Comparison of ENCODE assay signal across 25 mouse cellular contexts in the genomic region with DNA sequence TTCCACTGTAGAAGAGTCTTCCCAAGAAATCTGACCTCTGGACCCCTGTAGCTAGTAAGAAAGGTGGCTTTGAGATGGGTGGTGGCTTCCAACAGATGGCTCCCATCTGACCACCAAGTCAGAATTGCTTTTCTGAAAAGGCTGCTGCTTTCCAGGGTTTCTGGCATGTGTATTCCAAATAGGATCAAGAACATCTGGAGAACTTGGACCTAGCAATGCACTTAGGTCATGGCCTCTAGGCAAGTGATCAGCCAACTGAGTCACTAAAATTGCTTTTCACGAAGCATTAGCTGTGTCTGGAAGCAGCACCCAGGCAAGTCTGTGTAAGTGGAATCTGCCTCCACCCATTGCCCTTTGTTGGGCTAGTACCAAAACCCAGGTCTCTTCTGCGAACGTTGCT.
DNase-seq lines count a peak whose midpoint lies in the region; ATAC-seq and TF ChIP-seq lines count a peak whose summit lies in the region.
"Had no signal": no experiment of that assay in that cellular context is flagged by ENCODE, and none has a peak within 500 bp of the region (broad histone marks: within the 10 kb centered on the region; RNA-seq: fewer than 3 reads in every experiment).

No protein-coding gene starts in this region.

- no peaks in the 10 kb centered on the region for H3K27me3 ChIP-seq in heart, embryonic 12.5 days (replicated peaks)
- H3K27me3 ChIP-seq in lung, postnatal 0 days (replicated peaks; ENCODE audit: insufficient read depth, low read length): no peaks in the 10 kb centered on the region
- H3K27me3 ChIP-seq in intestine, embryonic 16.5 days (replicated peaks; ENCODE audit: control insufficient read depth, insufficient read depth, low read length): no peaks in the 10 kb centered on the region
- H3K27me3 ChIP-seq: embryonic facial prominence, embryonic 13.5 days; forebrain, embryonic 15.5 days; heart, embryonic 15.5 days; hindbrain, embryonic 15.5 days; intestine, embryonic 15.5 days; kidney, embryonic 15.5 days; limb, embryonic 13.5 days; liver, embryonic 13.5 days had no signal

- H3K4me1 ChIP-seq in heart, embryonic 12.5 days (replicated peaks): no peaks in the 10 kb centered on the region
- no peaks in the 10 kb centered on the region for H3K4me1 ChIP-seq in lung, postnatal 0 days (ENCODE audit: insufficient read depth, low read depth, low read length)
- no peaks in the 10 kb centered on the region for H3K4me1 ChIP-seq in intestine, embryonic 16.5 days (ENCODE audit: control insufficient read depth, insufficient read depth, low read length)
- H3K4me1 ChIP-seq: embryonic facial prominence, embryonic 13.5 days; forebrain, embryonic 15.5 days; heart, embryonic 15.5 days; hindbrain, embryonic 15.5 days; intestine, embryonic 15.5 days; limb, embryonic 13.5 days; liver, embryonic 13.5 days had no signal

- no peaks in the 10 kb centered on the region for H3K9me3 ChIP-seq in heart, embryonic 12.5 days (replicated peaks)
- no peaks in the 10 kb centered on the region for H3K9me3 ChIP-seq in lung, postnatal 0 days (ENCODE audit: low read length)
- no peaks in the 10 kb centered on the region for H3K9me3 ChIP-seq in intestine, embryonic 16.5 days (ENCODE audit: control insufficient read depth, low read length)
- H3K9me3 ChIP-seq: forebrain, embryonic 15.5 days; heart, embryonic 15.5 days; hindbrain, embryonic 15.5 days; intestine, embryonic 15.5 days; kidney, embryonic 15.5 days; limb, embryonic 13.5 days; liver, embryonic 13.5 days had no signal

- no peak for TF ChIP-seq CTCF in lung, postnatal 0 days (IDR thresholded peaks at IDR 0.05)

- no peaks in the 10 kb centered on the region for H3K36me3 ChIP-seq in heart, embryonic 12.5 days
- H3K36me3 ChIP-seq in lung, postnatal 0 days (ENCODE audit: insufficient read depth, low read length): no peaks in the 10 kb centered on the region
- H3K36me3 ChIP-seq in intestine, embryonic 16.5 days (ENCODE audit: control insufficient read depth, insufficient read depth, low read length): no peaks in the 10 kb centered on the region
- H3K36me3 ChIP-seq: embryonic facial prominence, embryonic 13.5 days; forebrain, embryonic 15.5 days; heart, embryonic 15.5 days; hindbrain, embryonic 15.5 days; intestine, embryonic 15.5 days; kidney, embryonic 15.5 days; limb, embryonic 13.5 days; liver, embryonic 13.5 days had no signal

- no peak overlapping the region for H3K9ac ChIP-seq in heart, embryonic 12.5 days
- H3K9ac ChIP-seq in lung, postnatal 0 days (replicated peaks; ENCODE audit: low read depth): no peak overlapping the region
- H3K9ac ChIP-seq in intestine, embryonic 16.5 days (ENCODE audit: low read depth, low read length): no peak overlapping the region
- H3K9ac ChIP-seq: embryonic facial prominence, embryonic 13.5 days; forebrain, embryonic 15.5 days; heart, embryonic 15.5 days; hindbrain, embryonic 15.5 days; intestine, embryonic 15.5 days; kidney, embryonic 15.5 days; limb, embryonic 13.5 days; liver, embryonic 13.5 days had no signal

- H3K4me2 ChIP-seq in heart, embryonic 12.5 days: no peak overlapping the region
- H3K4me2 ChIP-seq in lung, postnatal 0 days (replicated peaks; ENCODE audit: low read depth, low read length): no peak overlapping the region
- H3K4me2 ChIP-seq in intestine, embryonic 16.5 days (ENCODE audit: low read depth, low read length): no peak overlapping the region
- H3K4me2 ChIP-seq: embryonic facial prominence, embryonic 13.5 days; forebrain, embryonic 15.5 days; heart, embryonic 15.5 days; hindbrain, embryonic 15.5 days; intestine, embryonic 15.5 days; kidney, embryonic 15.5 days; limb, embryonic 13.5 days; liver, embryonic 13.5 days had no signal

- DNase-seq in heart, adult 11 months: peak; percentile 86
- DNase-seq in urinary bladder, postnatal 25 days (ENCODE audit: low spot score): peak; percentile 8
- DNase-seq in urinary bladder, postnatal 10 days (ENCODE audit: low spot score): no peak
- DNase-seq in lung, postnatal 0 days (ENCODE audit: low spot score): peak; percentile 6
- no peak for DNase-seq in thymus, adult 18-20 months
- DNase-seq in cerebellum, postnatal 25 days: no peak
- DNase-seq: adrenal gland, postnatal 10 days; cerebellum, adult 9-11 months; liver, embryonic 13.5 days; retina, postnatal 1 day; right cerebral cortex, postnatal 4 days; thymus, postnatal 14 days had no signal

- ATAC-seq in heart, embryonic 12.5 days (ENCODE audit: insufficient number of reproducible peaks, low FRiP score): no peak
- no peak for ATAC-seq in lung, postnatal 0 days
- ATAC-seq in intestine, embryonic 16.5 days: no peak
- ATAC-seq: activated CD4-positive, CD25-positive, alpha-beta regulatory T cell, adult 4 months; CD4-positive, CD25-positive, alpha-beta regulatory T cell, adult 4 months; forebrain, embryonic 15.5 days; intestine, embryonic 15.5 days; midbrain, embryonic 16.5 days had no signal

- WGBS in heart, embryonic 12.5 days: 85% methylated on average over 3 of the region's 3 CpGs
- WGBS in lung, postnatal 0 days: 63% methylated on average over 3 of the region's 3 CpGs
- WGBS in intestine, embryonic 16.5 days: 80% methylated on average over 3 of the region's 3 CpGs

- no peak for TF ChIP-seq EP300 in lung, postnatal 0 days (IDR thresholded peaks at IDR 0.05)

- no peak overlapping the region for H3K4me3 ChIP-seq in heart, embryonic 12.5 days
- no peak overlapping the region for H3K4me3 ChIP-seq in lung, postnatal 0 days (ENCODE audit: low read depth, low read length)
- no peak overlapping the region for H3K4me3 ChIP-seq in intestine, embryonic 16.5 days (ENCODE audit: low read length)
- H3K4me3 ChIP-seq: embryonic facial prominence, embryonic 13.5 days; forebrain, embryonic 15.5 days; heart, embryonic 15.5 days; hindbrain, embryonic 15.5 days; intestine, embryonic 15.5 days; kidney, embryonic 15.5 days; limb, embryonic 13.5 days; liver, embryonic 13.5 days had no signal

- H3K27ac ChIP-seq in heart, embryonic 12.5 days (ENCODE audit: poor library complexity, severe bottlenecking): no peak overlapping the region
- no peak overlapping the region for H3K27ac ChIP-seq in lung, postnatal 0 days (ENCODE audit: low read length)
- no peak overlapping the region for H3K27ac ChIP-seq in intestine, embryonic 16.5 days (ENCODE audit: low read length)
- H3K27ac ChIP-seq: embryonic facial prominence, embryonic 13.5 days; forebrain, embryonic 15.5 days; heart, embryonic 15.5 days; hindbrain, embryonic 15.5 days; intestine, embryonic 15.5 days; kidney, embryonic 15.5 days; limb, embryonic 13.5 days; liver, embryonic 13.5 days; stomach, postnatal 0 days had no signal

Comparison
In these comparisons a context has a peak if more than half of its experiments do, and no peak if none do; other contexts are left out.
1. DNase-seq: peak in heart, adult 11 months (single experiment), urinary bladder, postnatal 25 days (single experiment) and lung, postnatal 0 days (single experiment); none in urinary bladder, postnatal 10 days (single experiment), thymus, adult 18-20 months (0 of 2) and cerebellum, postnatal 25 days (0 of 2).